Mouse (Mus musculus) spleen, adult 2 months (tissue): ENCODE data around the gene Zpbp2. TPM values are rescaled to one million over a fixed set of nuclear protein-coding genes. Genes with fewer than 3 reads are reported as not detected.

Source experiments
- DNase-seq, 2 experiments: peaks; one replicate each; pipeline versions ENCODE4 v3.0.0 to v3.0.0-alpha.2; 2012 to 2021; ENCODE audit warnings: low spot score in 2 of 2, low read depth in 1 of 2
- H3K27ac ChIP-seq: fragments of 200-500 bp; 2 replicates; pipeline ENCODE4 v1.5.1; 2012; ENCODE audit warnings: low read length, inconsistent platforms; ENCODE audit not compliant: insufficient read depth
- H3K27me3 ChIP-seq: fragments of 200-500 bp; 2 replicates; pipeline ENCODE4 v1.6.1; 2012; ENCODE audit warnings: mild to moderate bottlenecking, moderate library complexity, low read length, inconsistent platforms; ENCODE audit not compliant: control insufficient read depth, insufficient read depth
- H3K36me3 ChIP-seq: fragments of 200-500 bp; 2 replicates; pipeline ENCODE4 v1.6.1; 2012; ENCODE audit warnings: mild to moderate bottlenecking, low read length, inconsistent platforms; ENCODE audit not compliant: control insufficient read depth, insufficient read depth
- H3K4me1 ChIP-seq: fragments of 200-500 bp; 2 replicates; pipeline ENCODE4 v1.6.1; 2011; ENCODE audit warnings: inconsistent platforms; ENCODE audit not compliant: control insufficient read depth, insufficient read depth, insufficient read length
- H3K4me3 ChIP-seq: fragments of 200-500 bp; 2 replicates; pipeline ENCODE4 v1.5.1; 2011; ENCODE audit warnings: mild to moderate bottlenecking, inconsistent platforms; ENCODE audit not compliant: insufficient read depth, insufficient read length; ENCODE audit errors: extremely low read depth
- CTCF ChIP-seq: fragments of 200-500 bp; IDR thresholded peaks from 2 replicates; pipeline ENCODE4 v1.5.1; 2011; ENCODE audit warnings: mild to moderate bottlenecking, inconsistent platforms; ENCODE audit not compliant: insufficient read depth, insufficient read length, insufficient replicate concordance; ENCODE audit errors: extremely low read depth
- POLR2A ChIP-seq: fragments of 200-500 bp; IDR thresholded peaks from 2 replicates; pipeline ENCODE4 v1.6.1; 2011; ENCODE audit warnings: low read depth, low read length, inconsistent platforms
- WGBS: fragments of 180-500 bp; shearing (Covaris S2); methylation state at CpG from one replicate; pipeline ENCODE4 v1.1.7; 2018; 5-methylcytosine and 5-hydroxymethylcytosine counted together
- polyA plus RNA-seq: library from polyadenylated mRNA; depleted of rRNA; stranded (reverse); fragments of >200 nt; gene quantifications from 2 replicates; pipeline ENCODE4 v1.2.3, GENCODE M21; 2012

The Zpbp2 gene
- polyA plus RNA-seq, 1 experiment, result 1.2 TPM

DNA sequence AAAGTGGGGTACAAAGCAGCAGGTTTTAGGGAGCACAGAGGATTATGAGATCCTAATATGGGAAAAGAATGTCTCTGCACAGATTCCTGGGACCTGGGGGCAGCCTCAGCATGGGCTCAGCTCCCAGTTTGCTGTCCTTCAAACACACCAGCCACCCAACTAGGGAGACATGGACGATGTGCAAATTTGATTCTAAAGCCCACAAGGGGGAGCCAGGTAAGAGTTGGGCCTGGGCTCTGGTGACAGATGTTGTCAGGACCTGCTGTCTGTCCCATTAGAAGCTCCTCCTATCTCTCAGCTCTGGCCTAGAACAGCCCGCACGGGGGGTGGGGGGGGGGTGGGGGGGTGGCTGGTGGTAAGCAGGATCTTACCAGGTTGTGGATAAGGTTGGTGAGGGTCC lies 32.7 kb downstream of the Zpbp2 start:
- no peak overlapping the region for H3K4me3 ChIP-seq
- TF ChIP-seq CTCF (no peak), POLR2A (no peak)
- H3K36me3 ChIP-seq, result peaks cover 14% of the 10 kb centered on the region
- WGBS, result 38% methylated on average over 3 of the region's 3 CpGs
- peak overlapping the region; percentile 32; the same call in 1 of the 2 replicates for H3K27ac ChIP-seq
- DNase-seq, result no peak
- H3K4me1 ChIP-seq, result peaks cover 3% of the 10 kb centered on the region; the same call in 1 of the 2 replicates
- H3K27me3 ChIP-seq, result no peaks in the 10 kb centered on the region

DNA sequence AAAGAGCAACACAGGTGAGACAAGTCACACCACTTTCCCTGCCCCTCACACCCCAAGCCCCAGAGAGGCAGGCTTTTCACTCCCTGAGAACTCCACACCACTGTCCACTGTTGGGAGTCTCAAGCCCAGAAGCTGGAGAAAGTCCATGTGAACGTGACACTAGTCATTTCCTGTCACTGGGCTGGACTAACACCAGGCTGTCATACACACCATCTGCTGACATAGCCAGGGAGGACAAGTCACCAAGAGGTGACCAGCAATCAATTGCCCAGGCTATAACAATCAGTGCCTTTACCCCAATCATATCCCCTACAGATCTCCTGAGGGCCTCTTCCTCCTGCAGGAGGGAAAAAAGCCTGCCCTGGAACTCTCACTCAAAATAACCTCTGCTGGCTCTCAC lies 33.2 kb downstream of the Zpbp2 start:
- WGBS, result 61% methylated on average over 1 of the region's 1 CpGs
- Histone ChIP-seq H3K27me3 (no peaks in the 10 kb centered on the region), H3K4me1 (peaks cover 3% of the 10 kb centered on the region; the same call in 1 of the 2 replicates), H3K27ac (no peak overlapping the region), H3K36me3 (peaks cover 14% of the 10 kb centered on the region), H3K4me3 (no peak overlapping the region)
- TF ChIP-seq POLR2A (no peak), CTCF (no peak)
- DNase-seq, result no peak

DNA sequence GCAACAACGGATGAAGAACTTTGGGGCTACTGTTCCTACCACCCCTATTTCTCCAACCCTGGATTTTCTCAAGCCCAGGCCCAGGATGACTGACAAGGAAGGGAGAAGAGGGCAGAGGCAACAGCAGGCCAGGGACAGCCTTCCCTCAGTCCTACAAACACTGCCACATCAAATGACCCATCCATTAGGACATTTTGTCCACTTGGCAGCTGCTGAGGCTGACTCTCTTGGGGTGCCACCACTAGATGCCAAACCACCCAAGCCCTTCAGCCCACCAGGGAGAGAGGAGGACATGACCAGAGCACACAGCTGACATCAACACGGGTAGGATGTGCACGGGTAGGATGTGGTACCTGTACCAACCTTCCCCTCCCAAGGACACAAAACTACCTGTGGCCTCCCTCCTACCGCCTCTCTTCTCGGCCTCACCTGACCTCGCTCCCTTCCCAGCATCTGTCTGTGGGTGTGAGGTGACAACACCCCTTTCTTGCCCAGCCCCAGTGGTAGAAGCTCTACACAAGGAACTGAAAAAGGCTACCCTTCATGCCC lies 33.8 kb downstream of the Zpbp2 start:
- peaks cover 14% of the 10 kb centered on the region for H3K36me3 ChIP-seq
- no peak for TF ChIP-seq POLR2A
- TF ChIP-seq CTCF, result no peak
- peaks cover 3% of the 10 kb centered on the region; the same call in 1 of the 2 replicates for H3K4me1 ChIP-seq
- H3K27me3 ChIP-seq, result no peaks in the 10 kb centered on the region
- WGBS, result 87% methylated on average over 6 of the region's 6 CpGs
- DNase-seq, result no peak
- no peak overlapping the region for H3K27ac ChIP-seq
- H3K4me3 ChIP-seq, result no peak overlapping the region

DNA sequence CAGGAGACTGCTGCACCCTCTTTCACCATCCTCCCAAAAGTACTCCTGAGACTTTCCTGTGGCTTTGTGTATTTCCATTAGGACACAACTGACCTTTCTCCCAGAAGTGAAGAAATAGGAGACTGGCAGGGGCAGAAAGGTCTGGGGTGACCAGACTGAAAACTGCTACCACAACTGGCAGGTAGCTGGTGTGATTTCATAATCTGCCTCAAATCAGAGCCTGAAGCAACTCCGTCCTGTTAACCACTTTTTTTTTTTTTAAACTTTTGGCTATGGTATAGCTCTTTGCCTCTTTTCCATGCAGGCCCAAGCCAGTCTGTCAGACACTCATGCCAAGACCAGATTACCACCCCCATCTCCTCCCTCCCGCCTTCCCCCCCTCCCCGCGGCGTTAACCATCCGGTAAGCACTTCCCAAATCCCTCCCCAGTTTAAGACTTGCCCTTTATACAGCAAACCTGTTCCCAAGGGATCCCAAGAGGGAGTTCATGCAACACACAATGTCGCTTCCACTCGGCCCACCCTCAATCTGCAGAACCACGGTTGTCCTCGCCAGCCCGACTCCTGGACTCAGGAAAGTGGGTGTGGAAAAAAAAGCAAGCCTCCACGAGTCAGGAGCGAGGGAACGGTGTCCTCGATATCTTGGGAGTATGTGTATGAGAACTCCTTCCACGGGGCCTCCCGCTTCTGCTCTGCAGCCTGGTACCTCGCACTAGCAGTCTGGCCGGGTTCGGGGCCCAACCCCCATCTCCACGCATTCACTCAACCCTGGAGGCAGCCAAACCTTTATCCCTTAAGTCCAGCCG lies 35.4 kb downstream of the Zpbp2 start:
- peaks cover 14% of the 10 kb centered on the region for H3K36me3 ChIP-seq
- WGBS, result 4% methylated on average over 22 of the region's 22 CpGs
- TF ChIP-seq POLR2A (no peak), CTCF (no peak)
- H3K4me3 ChIP-seq, result peak overlapping the region; percentile 87
- peaks cover 3% of the 10 kb centered on the region; the same call in 1 of the 2 replicates for H3K4me1 ChIP-seq
- no peak overlapping the region for H3K27ac ChIP-seq
- DNase-seq, result no peak
- no peaks in the 10 kb centered on the region for H3K27me3 ChIP-seq

DNA sequence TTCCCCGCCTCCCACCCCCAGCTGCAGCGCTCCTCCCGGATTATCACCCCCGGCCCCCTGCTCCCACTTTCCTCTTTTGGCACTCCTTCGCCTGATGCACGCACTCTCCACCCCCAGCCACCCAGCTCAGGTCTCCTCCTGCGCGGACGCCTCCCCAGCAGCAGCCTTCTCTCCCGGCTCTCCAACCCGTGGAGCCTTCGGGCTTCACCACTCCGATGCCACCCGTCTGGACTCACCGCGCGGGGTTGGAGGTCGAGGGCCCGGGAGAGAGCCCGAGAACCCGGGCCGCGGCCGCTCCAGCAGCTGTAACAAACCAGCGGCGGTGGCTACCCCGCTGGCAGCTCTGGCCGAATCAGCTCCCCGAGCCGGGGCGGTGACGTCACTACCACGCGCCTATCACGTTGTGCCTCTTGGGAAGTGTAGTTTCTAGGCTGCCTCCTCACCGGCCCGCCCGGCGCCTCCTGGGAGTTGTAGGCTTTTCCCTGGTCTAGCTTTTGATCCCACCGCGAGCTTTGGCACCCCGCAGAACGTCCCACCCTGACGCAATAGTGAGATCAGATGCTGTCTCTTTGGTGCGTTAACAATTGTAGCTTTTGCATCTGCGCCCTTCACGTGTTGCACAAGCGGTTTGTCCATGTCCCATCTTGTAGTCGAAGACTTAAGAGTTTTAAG lies 36.1 kb downstream of the Zpbp2 start, which contains the start of gene Ormdl3:
Ormdl3 (minus strand) TSS at position 477 of the 672 bp plus-strand sequence.
- DNase-seq, result peak; percentile 82 to 97
- no peaks in the 10 kb centered on the region for H3K27me3 ChIP-seq
- peak within 1 kb of the TSS; percentile 87 for H3K4me3 ChIP-seq
- H3K4me1 ChIP-seq, result peaks cover 3% of the 10 kb centered on the region; the same call in 1 of the 2 replicates
- no peak for TF ChIP-seq CTCF
- no peak; the same call in 1 of the 2 replicates for TF ChIP-seq POLR2A
- peak within 1 kb of the TSS; percentile 59 for H3K27ac ChIP-seq
- 1% methylated on average over 48 of the region's 49 CpGs for WGBS
- H3K36me3 ChIP-seq, result peaks cover 14% of the 10 kb centered on the region

DNA sequence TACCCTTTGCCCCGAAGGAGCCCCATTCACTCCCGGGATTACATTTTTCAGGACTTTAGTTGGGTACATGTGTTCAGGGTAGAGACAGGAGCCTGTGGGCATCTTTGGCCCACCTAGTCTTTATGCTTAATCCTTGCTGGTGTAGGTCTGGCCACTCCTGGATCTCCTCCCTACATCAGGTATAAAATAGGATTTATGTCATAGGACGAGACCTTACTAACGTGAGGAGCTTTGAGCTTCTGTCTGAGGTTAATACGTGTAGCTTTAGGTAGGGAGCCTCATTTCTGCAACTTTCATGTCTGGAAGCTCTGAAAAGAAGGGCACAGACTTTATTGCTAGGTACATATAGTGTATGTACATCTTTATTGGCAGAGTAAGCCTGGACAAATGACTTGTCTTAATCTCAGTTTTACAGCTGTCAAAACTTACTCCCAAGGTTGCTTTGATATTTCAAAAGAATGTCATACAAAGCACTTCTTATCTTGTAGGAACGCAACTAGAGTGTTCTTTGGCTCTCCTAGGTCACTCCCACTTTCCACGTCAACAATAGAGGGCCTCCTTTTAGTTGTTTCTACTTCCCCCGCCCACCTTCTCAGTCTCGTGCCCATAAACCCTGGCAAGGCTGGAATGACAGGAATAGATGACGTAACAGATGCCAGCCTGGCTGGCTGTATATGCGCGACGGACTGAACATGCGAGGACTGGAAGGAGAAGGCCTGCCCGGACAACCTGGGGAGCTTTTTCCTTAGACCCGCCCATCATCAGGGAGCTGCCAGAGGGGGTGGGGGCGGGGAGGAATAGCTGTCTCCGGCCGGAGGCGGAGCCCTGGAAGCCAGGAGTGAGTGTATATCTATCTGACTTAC lies 37.0 kb downstream of the Zpbp2 start:
- peaks cover 3% of the 10 kb centered on the region; the same call in 1 of the 2 replicates for H3K4me1 ChIP-seq
- WGBS, result 16% methylated on average over 20 of the region's 20 CpGs
- DNase-seq, result peak in 1 of 2 experiments; percentile 25

More for the DNA sequence above, 37.0 kb downstream of the Zpbp2 start:
- Histone ChIP-seq H3K27me3 (no peaks in the 10 kb centered on the region), H3K36me3 (peaks cover 6% of the 10 kb centered on the region; the same call in 1 of the 2 replicates), H3K4me3 (peak overlapping the region; percentile 53; the same call in 1 of the 2 replicates), H3K27ac (peak overlapping the region; percentile 36)
- TF ChIP-seq POLR2A (no peak), CTCF (no peak)
